Mouse (Mus musculus) embryo, embryonic 10 days (tissue): ENCODE results near the gene Galnt18.

ENCODE experiments used
- DNase-seq: peaks from one replicate; pipeline ENCODE4 v3.0.0-alpha.2; 2015; ENCODE audit warnings: low spot score

The Galnt18 gene

GRCm38 (mm10) chr7:111779504-111780242, at the start of gene Galnt18:
Gene Galnt18, minus strand, starts transcription at chr7:111779977.
- DNase-seq = peak; percentile 94

- DNase-seq = no peak
Measured at GRCm38 (mm10) chr7:111827337-111827736, 47.6 kb upstream of the Galnt18 start.

GRCm38 (mm10) chr7:111813093-111813492, 33.3 kb upstream of the Galnt18 start:
- no peak for DNase-seq

- no peak for DNase-seq
Measured at GRCm38 (mm10) chr7:111811036-111811435, 31.3 kb upstream of the Galnt18 start.

- no peak for DNase-seq
Measured at GRCm38 (mm10) chr7:111809796-111810195, 30.0 kb upstream of the Galnt18 start.

- DNase-seq = no peak
Measured at GRCm38 (mm10) chr7:111806083-111806482, 26.3 kb upstream of the Galnt18 start.

GRCm38 (mm10) chr7:111804646-111805045, 24.9 kb upstream of the Galnt18 start:
- DNase-seq = no peak

GRCm38 (mm10) chr7:111800785-111801184, 21.0 kb upstream of the Galnt18 start:
- DNase-seq = no peak

GRCm38 (mm10) chr7:111800120-111800519, 20.3 kb upstream of the Galnt18 start:
- no peak for DNase-seq

- no peak for DNase-seq
Measured at GRCm38 (mm10) chr7:111799021-111799420, 19.2 kb upstream of the Galnt18 start.

- no peak for DNase-seq
Measured at GRCm38 (mm10) chr7:111797337-111798010, 17.7 kb upstream of the Galnt18 start.

GRCm38 (mm10) chr7:111795059-111795458, 15.3 kb upstream of the Galnt18 start:
- no peak for DNase-seq

- no peak for DNase-seq
Measured at GRCm38 (mm10) chr7:111792154-111792553, 12.4 kb upstream of the Galnt18 start.

- no peak for DNase-seq
Measured at GRCm38 (mm10) chr7:111791347-111791746, 11.6 kb upstream of the Galnt18 start.

GRCm38 (mm10) chr7:111787921-111788320, 8.1 kb upstream of the Galnt18 start:
- DNase-seq = no peak

GRCm38 (mm10) chr7:111785478-111785877, 5.7 kb upstream of the Galnt18 start:
- no peak for DNase-seq

GRCm38 (mm10) chr7:111782126-111782525, 2.3 kb upstream of the Galnt18 start:
- DNase-seq = peak; percentile 82

- no peak for DNase-seq
Measured at GRCm38 (mm10) chr7:111781316-111781715, 1.5 kb upstream of the Galnt18 start.

- DNase-seq = peak; percentile 47
Measured at GRCm38 (mm10) chr7:111778789-111779503, 831 bp downstream of the Galnt18 start.

GRCm38 (mm10) chr7:111778212-111778611, 1.6 kb downstream of the Galnt18 start:
- no peak for DNase-seq

GRCm38 (mm10) chr7:111777186-111777585, 2.6 kb downstream of the Galnt18 start:
- no peak for DNase-seq

- no peak for DNase-seq
Measured at GRCm38 (mm10) chr7:111776160-111776559, 3.6 kb downstream of the Galnt18 start.

- DNase-seq = no peak
Measured at GRCm38 (mm10) chr7:111772398-111772797, 7.4 kb downstream of the Galnt18 start.
